Mouse (Mus musculus): Measurements from ENCODE around the gene Mcidas. TPM values are rescaled to one million over a fixed set of nuclear protein-coding genes. Genes with fewer than 3 reads are reported as not detected.

Mcidas gene
- polyA plus RNA-seq, 1 experiment from 2014 or later: 0.94 TPM

- DNase-seq (ENCODE audit: low spot score): peak; percentile 83
- Histone ChIP-seq H3K9ac (ENCODE audit: low read length) (peak within 1 kb of the TSS; percentile 56), H3K4me2 (ENCODE audit: low read length) (peak within 1 kb of the TSS; percentile 64), H3K9me3 (replicated peaks; ENCODE audit: control insufficient read depth, low read length) (no peaks in the 10 kb centered on the region), H3K4me3 (ENCODE audit: low read depth, low read length) (peak within 1 kb of the TSS; percentile 41), H3K27me3 (replicated peaks; ENCODE audit: control insufficient read depth, insufficient read depth, low read length) (no peaks in the 10 kb centered on the region), H3K36me3 (ENCODE audit: control insufficient read depth, insufficient read depth, low read length) (no peaks in the 10 kb centered on the region), H3K27ac (ENCODE audit: low read depth, low read length) (no peak within 1 kb of the TSS), H3K4me1 (ENCODE audit: control insufficient read depth, insufficient read depth, low read length) (no peaks in the 10 kb centered on the region)
- peak; percentile 89 for ATAC-seq
- WGBS: 5% methylated on average over 21 of the region's 21 CpGs
These were observed 52.7 kb downstream of the Mcidas start, which contains the start of gene Gpx8 for GRCm38 (mm10) chr13:113046211-113046883. Gene Gpx8 (minus strand): TSS chr13:113046410.

DNA sequence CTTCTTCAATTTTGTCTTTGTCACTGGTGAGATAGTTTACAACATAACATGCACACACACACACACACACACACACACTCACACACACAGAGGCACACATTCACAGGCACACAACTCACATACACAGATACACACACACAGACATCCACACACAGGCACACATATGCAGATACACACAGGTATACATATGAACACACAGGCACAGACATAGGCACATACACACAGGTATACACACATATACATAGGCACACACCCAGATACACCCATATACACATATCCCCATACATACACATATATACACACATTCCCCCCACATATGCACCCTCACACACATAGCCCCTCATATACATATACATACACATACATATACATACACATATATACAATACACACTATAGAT is 53.4 kb downstream of the Mcidas start:
- H3K9ac ChIP-seq (ENCODE audit: low read length): no peak overlapping the region
- H3K27me3 ChIP-seq (replicated peaks; ENCODE audit: control insufficient read depth, insufficient read depth, low read length): no peaks in the 10 kb centered on the region
- DNase-seq (ENCODE audit: low spot score) (no peak), ATAC-seq (peak; percentile 47)
- no peaks in the 10 kb centered on the region for H3K36me3 ChIP-seq (ENCODE audit: control insufficient read depth, insufficient read depth, low read length)
- no peak overlapping the region for H3K4me3 ChIP-seq (ENCODE audit: low read depth, low read length)
- H3K9me3 ChIP-seq (replicated peaks; ENCODE audit: control insufficient read depth, low read length): no peaks in the 10 kb centered on the region
- H3K27ac ChIP-seq (ENCODE audit: low read depth, low read length): no peak overlapping the region
- no peak overlapping the region; the same call in 1 of the 2 replicates for H3K4me2 ChIP-seq (ENCODE audit: low read length)
- no peaks in the 10 kb centered on the region for H3K4me1 ChIP-seq (ENCODE audit: control insufficient read depth, insufficient read depth, low read length)

DNA sequence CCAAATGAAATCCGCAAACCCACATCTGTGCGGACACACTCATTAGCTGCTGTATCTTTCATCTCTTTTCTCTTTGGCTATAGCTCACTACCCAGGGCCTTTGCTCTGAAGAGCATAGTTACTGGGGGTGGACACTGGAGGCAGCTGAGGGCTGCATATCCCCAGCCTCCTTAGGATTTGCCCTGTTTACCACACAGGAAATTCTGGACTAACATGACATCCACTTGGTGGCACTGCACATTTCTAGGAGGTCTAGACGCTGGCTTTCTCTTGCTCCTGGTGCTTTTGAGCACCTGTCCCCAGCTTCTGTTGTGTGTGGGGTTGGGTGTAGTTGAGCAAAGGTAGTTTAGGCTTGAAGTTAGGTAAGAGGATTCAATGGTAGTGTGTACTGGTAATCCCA is 54.0 kb downstream of the Mcidas start:
- no peak for ATAC-seq
- DNase-seq (ENCODE audit: low spot score): no peak
- Histone ChIP-seq H3K27me3 (replicated peaks; ENCODE audit: control insufficient read depth, insufficient read depth, low read length) (no peaks in the 10 kb centered on the region), H3K9me3 (replicated peaks; ENCODE audit: control insufficient read depth, low read length) (no peaks in the 10 kb centered on the region), H3K9ac (ENCODE audit: low read length) (no peak overlapping the region), H3K4me2 (ENCODE audit: low read length) (no peak overlapping the region), H3K36me3 (ENCODE audit: control insufficient read depth, insufficient read depth, low read length) (no peaks in the 10 kb centered on the region), H3K27ac (ENCODE audit: low read depth, low read length) (no peak overlapping the region), H3K4me1 (ENCODE audit: control insufficient read depth, insufficient read depth, low read length) (no peaks in the 10 kb centered on the region), H3K4me3 (ENCODE audit: low read depth, low read length) (no peak overlapping the region)
- WGBS: 77% methylated on average over 3 of the region's 3 CpGs

MicroRNA genes within 50 kb of the gene (microRNA counts, 519-probe panel; counts per million panel counts)
- microRNA mmu-miR-449a (4,692 counts per million, percentile 66 among the panel's probes with 10 or more counts), microRNA mmu-miR-449b (not detected), microRNA mmu-miR-449c (not detected)

Small RNA genes lying within 50 kb of the gene (microRNA-seq; reads per million reads assigned to microRNA genes)
- gene Mir449a (3,907 reads per million, percentile 91 among the genes with 10 or more reads in this experiment), gene Mir449b (2.5 reads per million, percentile 16 among the genes with 10 or more reads in this experiment), gene Mir449c (3.7 reads per million, percentile 21 among the genes with 10 or more reads in this experiment)

Other genes with a start within 250 kb of the Mcidas start
- 39.5 and 41.2 TPM in 2 replicates for gene Plpp1, start 193.1 kb upstream of the Mcidas start, polyA plus RNA-seq (2014; fragmentation: Nextera tagmentation; extraction: Ambion mirVana)
- 70.6 and 77.9 TPM in 2 replicates for gene Mtrex, start 66.4 kb upstream of the Mcidas start, polyA plus RNA-seq (2014; fragmentation: Nextera tagmentation; extraction: Ambion mirVana)
- 17.5 and 25.4 TPM in 2 replicates for gene Dhx29, start 66.4 kb upstream of the Mcidas start, polyA plus RNA-seq (2014; fragmentation: Nextera tagmentation; extraction: Ambion mirVana)
- 1.5 and 2.2 TPM in 2 replicates for gene Ccno, start 6.0 kb upstream of the Mcidas start, polyA plus RNA-seq (2014; fragmentation: Nextera tagmentation; extraction: Ambion mirVana)
- gene Cdc20b, start 41.3 kb downstream of the Mcidas start, polyA plus RNA-seq (2014; fragmentation: Nextera tagmentation; extraction: Ambion mirVana): 0.43 and 0.71 TPM in 2 replicates
- gene Gpx8, start 52.6 kb downstream of the Mcidas start, polyA plus RNA-seq (2014; fragmentation: Nextera tagmentation; extraction: Ambion mirVana): 57.7 and 59.3 TPM in 2 replicates
- not detected in 2 replicates for gene Gzma, start 107.1 kb downstream of the Mcidas start, polyA plus RNA-seq (2014; fragmentation: Nextera tagmentation; extraction: Ambion mirVana)
- 0.96 and 1.0 TPM in 2 replicates for gene Esm1, start 215.8 kb downstream of the Mcidas start, polyA plus RNA-seq (2014; fragmentation: Nextera tagmentation; extraction: Ambion mirVana)
- gene Gzmk, start 232.1 kb downstream of the Mcidas start, polyA plus RNA-seq (2014; fragmentation: Nextera tagmentation; extraction: Ambion mirVana): not detected in 2 replicates